Mouse (Mus musculus): ENCODE measurements at regions not wholly inside any gene's neighbourhood (a gene's known extent, or its start where the extent isn't known, plus 50 kb on each side); places are given as distances from the start of the nearest gene placed in this dataset.

DNA sequence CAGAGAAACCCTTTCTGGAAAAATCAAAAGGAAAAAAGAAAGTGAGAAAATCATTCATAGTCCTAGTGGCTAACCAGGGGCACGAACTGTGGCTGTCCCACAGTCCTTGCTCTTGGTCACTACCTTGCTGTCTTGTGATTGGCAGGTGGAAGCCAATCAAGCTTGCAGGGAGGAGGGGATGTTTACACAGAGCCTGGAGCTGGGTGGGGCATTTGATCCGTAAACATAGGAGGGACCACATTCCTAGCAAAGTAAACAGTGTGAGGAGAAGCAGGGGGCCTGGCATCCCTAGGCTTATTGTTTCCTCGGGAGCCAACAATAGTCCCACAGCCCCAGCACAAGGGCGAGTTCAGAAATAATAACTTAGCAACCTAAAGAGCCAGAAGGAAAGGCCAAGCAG lies 466.5 kb upstream of the Gm10131 start:
- in situ Hi-C loops (cut with MboI, MseI) = no loop called here

DNA sequence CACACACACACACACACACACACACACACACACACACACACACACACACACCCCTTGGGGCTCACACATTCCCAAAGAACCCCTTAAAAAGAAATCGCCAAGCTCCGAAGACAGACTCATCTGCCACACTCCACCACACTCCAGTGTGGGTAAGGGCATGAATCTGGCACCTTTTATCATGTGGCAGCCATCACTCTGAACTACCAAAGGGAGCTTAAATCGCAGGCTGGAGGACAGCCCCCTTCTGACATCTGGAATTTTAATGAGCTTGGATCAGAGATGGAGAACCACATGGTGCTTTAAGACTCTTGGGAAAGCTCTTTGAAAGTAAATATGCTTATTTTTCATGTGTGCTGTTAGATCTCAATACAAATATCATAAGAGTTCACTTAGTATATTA lies 462.5 kb upstream of the Gm10131 start:
- in situ Hi-C loops (cut with MboI, MseI) = no loop called here

DNA sequence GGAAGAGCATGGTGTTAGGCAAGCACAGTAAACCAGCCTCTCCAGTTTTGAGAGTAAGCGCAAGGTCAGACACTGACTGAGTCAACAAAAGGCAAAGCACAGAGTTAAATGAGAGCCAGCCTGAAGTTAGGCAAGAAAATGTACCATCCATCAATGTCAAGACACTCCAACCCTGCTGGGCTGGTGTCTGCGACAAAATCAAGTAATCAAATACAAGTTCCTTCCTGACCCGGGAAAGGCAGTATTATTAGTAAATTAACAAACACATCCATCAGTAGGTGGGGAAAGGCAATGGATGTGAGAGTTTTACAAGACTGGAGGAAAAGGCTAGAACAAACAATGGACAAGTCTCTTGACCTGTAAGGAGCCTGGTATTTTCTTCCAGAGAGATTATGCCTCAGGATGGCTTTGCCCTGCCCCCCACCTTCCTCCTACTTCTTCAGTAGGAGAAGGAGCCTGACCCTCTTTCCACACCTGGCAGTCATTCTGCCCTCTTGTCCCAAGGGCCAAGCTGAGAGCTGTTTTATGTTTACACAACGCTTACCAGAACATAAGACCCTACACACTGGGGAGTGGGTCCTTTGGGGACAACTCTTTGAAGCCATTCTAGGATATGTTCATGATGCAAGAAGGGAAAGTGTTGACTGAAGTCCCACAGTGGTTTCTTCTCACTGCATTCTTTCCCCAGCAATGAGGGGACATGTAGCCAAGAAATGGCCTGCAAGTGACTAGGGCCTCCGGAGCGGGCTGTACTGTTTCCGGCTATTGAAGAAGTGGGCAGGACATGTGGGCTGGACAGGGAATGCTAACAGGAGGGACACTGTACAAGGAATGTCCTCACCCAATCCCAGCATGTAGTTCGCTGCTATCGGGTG lies 461.7 kb upstream of the Gm10131 start:
- in situ Hi-C loops (cut with MboI, MseI) = no loop called here

DNA sequence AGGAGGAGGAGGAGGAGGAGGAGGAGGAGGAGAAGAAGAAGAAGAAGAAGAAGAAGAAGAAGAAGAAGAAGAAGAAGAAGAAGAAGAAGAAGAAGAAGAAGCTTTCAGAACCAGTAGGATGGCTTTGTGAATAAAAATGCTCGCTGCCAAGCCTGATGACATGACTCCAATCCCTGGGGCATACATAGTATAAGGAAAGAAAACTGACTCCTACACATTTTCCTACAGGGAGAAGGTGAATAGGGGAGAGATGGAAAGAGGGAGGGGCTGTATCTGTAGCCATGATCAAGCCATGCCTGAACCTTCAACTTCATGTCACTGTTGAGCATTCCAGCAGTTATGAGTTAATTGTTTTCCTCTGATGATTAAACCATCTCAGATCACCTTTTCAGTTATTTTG lies 460.2 kb upstream of the Gm10131 start:
- in situ Hi-C loops (cut with MboI, MseI) = no loop called here

DNA sequence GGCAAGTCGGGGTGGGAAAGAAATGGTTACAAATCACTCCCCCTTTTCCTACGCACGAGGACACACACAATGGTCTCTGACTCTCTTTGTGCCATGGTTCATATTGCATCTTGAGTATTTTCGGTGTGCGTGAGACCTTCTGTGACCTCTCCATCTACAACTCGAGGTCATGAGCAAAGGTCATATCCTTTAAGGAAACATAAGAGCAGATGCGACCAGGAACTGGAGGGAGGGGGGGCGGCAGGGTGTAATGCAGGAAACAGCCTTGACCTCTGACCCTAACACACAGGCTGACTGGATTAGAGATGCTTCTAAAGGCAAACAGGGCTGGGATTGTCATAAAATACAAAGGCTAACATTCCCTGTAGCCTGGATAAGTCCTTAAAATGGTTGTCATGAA lies 450.7 kb upstream of the Gm10131 start:
- in situ Hi-C loops (cut with MboI, MseI) = no loop called here

DNA sequence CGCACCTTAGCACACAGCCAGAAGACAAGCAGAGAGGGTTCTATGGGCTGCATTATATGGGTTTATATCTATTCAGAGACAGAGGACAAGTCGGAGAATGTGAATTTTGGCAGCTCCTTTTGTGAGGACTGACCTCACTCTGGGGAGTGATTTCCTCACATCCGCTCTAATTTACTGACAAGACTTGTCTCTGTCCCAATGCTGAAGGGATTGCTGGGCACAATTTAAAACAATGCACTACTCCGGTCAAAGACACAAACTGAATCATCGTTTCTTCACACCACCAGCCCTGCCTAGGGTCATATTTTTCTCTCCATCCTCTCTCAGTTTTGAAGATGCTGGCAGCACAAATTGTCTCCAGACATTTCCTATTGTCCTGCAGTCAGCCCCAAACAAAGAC lies 438.2 kb upstream of the Gm10131 start:
- in situ Hi-C loops (cut with MboI, MseI) = no loop called here

DNA sequence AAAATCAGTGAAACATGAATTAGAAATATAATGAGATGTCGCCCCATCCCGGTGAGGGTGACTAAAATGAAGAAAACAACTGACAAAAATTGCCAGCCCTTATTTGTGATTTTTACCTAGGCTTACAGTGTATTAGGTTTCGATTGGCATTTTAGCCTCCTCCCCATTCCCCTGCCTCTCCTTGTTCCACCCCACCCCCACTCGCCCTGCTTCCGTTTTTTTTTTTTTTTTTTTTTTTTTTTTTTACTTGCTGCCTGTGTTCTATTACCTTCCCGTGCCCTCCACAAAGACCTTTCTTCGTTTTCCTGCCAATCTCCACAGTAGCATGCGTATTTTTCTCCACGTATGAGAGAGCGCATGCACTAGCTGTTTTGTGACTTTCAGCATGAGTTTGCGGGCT lies 435.3 kb upstream of the Gm10131 start:
- in situ Hi-C loops (cut with MboI, MseI) = no loop called here

DNA sequence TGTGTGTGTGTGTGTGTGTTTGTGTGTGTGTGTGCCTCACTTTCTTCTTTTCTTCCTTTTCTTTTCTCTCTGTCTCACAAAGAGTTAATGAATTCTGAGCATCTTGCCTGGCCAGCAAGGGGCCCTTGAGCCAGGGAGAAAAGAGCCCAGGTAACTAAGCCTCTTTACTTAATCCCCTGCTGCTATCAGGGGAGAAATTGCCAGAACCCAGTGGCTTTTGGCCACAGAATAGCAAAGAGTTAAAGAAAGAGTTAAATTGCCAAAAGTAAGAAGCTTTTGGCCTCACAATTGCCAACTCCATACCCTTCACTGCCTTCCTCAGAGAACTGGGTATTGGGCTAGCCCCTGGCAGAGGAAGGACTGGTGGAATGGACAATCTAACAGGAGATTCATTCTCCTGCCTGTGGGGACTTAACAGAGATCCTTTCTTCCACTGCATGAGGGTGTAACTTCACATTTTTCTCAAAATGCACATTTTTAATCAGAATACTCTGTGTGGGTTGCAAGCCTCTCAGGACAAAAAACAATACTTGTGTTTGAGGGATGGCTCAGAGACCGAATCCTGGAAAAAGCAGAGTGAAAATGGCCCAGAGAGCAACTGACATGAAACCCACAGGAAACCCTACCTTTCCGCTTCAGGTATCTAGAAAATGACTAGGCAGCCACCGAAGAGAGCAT lies 431.0 kb upstream of the Gm10131 start:
- in situ Hi-C loops (cut with MboI, MseI) = no loop called here

DNA sequence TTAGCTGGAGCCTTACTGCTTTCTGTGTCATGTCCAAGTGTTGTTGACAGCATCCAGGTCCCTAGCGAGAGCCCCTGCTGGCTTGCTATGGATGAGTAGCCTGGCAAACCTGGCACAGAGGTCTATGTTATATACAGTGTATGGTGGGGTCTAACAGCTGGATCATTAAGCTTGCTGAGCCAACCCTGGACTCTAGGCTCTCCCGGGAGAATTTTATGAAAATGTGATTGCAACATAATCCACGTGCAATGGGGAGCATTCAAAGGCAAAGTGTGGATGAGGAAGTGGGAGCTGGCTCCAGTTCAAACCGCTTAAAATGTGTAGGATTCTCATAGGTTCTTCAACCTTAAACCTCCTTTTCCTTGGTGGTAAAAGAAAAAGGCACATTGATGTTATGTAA lies 427.7 kb upstream of the Gm10131 start:
- in situ Hi-C loops (cut with MboI, MseI) = no loop called here

DNA sequence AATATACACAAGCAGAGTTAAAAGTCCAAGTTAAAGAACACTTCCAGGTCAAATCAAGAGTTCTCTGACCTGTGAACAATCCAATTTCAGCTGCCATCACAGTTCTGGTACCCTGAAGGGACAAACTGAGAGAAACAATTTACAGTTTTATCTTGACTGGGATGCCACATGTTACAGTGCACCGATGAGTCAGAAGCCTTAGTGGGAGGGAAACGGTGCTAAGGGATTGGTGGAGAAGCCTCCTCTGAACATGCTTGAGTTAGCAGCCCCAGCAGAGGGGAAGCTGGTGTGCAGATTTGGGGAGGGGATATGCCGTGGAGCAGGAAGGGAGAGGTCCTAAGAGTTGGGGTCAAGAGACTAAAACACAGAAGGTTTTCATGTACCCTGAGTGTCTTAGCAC lies 423.9 kb upstream of the Gm10131 start:
- in situ Hi-C loops (cut with MboI, MseI) = no loop called here

DNA sequence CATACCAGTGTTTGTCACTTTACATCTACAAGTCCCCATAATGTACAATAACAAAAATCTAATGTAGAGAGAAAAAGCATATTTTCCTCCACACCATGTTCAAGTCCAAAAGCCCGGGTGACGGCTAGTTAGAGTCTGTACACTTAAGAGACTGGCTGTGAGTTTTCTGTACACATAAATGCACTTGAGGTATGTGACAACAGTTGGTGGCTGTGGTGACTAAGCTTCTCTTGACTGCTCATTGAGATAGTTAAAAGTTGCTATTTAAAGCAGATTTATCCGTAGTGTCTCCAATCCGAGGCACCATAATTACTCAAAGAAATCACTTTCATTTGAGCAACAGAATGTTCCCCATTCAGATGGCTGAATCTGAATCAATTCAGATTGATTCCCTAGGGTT lies 421.9 kb upstream of the Gm10131 start:
- in situ Hi-C loops (cut with MboI, MseI) = no loop called here

DNA sequence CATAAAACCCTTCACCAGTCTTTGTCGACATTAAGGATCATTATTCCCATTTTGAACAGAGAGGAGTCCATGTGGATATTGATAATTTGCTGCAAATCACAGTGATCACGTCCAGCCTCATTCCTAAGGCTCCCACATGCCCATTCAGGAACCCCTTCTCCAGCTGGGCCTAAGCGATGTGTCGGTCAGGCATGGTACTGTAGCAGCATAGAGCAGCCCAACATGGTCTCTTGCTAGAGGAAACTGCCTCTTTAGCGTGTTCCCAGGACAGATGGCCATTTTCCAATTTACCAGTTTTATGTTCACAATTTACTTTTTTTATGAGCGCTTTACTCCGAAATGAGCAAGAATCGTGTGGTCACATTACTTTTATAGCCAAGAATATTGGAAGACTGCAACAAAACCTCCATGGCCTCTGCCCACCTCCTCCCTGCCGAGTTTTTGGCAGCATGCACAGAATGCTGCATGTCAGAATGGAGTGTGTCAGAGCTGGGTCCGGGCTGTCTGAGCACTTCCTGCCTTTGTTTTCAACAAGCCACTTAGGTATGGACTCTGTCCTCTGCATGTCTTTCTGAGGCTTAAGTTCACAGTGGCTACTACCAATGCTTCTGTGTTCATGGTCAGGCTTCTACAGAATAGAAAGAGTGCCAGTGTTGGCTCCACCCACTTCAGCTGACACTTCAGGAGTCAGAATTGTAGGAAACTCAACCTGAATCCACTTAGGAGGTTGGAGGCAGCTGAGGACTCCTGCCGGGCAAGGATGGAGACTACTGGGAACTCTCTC lies 419.6 kb upstream of the Gm10131 start:
- in situ Hi-C loops (cut with MboI, MseI) = no loop called here

DNA sequence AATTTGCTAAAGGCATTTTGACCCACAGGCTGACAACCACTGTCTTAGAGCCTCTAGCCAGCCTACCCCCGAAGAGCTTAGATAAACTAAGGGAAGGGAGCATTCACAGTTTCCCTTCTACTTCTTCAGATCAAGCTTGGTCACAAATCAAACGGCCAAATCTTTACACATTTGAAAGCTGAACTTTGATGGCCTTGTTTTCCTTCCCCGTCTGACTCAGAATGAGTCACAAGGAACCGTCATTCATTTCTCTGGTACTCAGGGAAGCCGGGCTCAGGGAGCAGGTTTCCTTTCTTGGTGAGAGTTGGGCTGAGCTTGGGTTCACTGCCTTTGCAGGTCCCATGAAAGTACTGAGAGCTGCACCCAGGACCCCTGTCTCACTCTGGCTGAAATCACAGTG lies 418.5 kb upstream of the Gm10131 start:
- in situ Hi-C loops (cut with MboI, MseI) = no loop called here

DNA sequence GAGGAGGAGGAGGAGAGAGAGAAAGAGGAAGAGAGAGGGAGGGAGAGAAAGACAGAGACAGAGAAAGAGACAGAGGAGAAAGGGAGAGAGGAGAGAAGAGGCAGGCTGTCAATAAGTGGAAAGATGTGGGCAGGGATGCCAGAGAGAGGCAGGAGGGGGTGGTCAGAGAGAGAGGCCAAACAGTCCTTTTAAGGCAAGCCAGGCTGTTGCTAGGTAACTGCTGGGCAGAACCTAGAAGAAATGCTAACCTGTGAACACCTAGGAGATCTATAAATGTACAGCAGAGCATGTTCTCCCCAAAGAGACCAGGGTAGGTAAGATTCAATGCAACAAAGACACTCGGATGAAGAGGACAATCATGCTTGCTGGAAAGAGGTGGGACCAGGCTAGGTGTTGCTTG lies 417.9 kb upstream of the Gm10131 start:
- in situ Hi-C loops (cut with MboI, MseI) = no loop called here

DNA sequence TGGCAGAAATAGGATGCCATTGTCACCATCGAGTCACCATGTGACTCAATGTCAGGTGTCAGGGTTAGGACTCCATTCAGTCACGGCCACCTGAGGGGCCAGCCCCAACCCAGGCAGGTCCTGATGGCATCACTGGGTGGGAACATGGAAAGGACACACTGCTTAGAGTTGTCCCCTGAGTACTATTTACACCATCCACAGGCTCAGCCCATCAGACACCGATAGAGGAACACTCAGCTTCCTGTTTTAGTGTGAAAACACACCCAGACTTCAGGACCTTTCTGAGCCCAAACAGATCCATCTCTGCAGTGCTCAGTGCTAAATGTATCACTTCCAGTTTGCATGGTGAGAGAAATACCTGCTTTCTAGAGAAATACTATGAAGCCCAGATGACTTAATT lies 416.7 kb upstream of the Gm10131 start:
- in situ Hi-C loops (cut with MboI, MseI) = no loop called here

DNA sequence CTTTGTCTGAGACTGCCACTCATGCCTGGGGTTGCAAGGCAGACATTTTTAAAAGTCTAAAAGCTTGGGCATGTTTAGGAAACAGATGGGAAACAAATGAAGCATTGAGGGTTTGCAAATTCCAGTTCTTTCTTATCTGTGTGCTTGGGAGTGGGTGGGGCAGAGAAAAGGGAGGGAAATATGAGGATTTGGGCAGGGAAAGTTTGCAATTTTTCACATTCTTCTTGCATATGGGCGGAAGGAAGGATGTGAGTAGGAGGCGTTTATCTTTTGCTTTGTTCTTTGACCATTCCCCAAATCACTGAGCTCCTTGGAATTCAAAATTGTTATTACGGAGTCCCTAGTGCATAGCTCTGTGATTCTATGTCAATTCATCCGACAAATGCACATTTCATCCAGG lies 413.7 kb upstream of the Gm10131 start:
- in situ Hi-C loops (cut with MboI, MseI) = no loop called here

DNA sequence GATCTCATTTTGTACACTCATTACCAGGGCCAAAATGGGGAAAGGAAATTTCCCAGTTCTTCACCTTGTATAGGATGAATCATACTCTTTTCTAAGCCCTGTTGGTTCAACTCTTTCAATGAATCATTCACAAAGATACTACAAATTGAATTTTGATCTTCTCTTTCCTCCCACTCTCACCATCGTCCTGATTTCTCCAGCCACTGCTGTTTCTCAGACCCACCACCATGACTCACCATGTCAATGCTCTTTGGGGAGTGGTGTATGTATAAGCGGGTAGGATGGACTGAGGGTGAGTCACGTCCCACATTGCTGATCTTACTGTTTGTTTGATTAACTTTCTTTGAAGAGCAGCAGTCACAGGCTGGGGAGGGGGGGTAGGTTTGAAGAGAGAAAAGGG lies 412.3 kb upstream of the Gm10131 start:
- in situ Hi-C loops (cut with MboI, MseI) = loop anchor here in 1 of 2 experiments (5.0 kb wide), 1 partner anchor 37 kb away; no protein-coding TSS in a partner anchor

DNA sequence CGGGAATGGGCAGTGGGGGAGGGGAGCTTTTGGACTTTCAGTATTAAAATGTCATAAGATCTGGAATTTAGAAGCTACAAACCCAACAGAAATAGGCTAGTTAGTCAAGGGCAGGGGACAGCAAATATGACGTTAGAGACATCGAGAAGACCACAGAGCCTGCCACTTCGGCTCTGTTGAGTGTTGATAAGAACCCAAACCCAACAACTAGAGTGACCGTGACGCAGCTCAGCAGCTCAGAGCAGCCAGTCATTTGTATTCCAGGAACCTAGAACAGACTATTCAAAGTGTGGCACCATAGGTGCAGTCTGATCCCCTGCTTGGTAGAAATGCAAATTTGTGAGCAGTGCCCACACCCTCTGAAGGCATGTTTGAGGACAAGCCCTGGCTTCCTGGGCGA lies 409.8 kb upstream of the Gm10131 start:
- in situ Hi-C loops (cut with MboI, MseI) = loop anchor here in 1 of 2 experiments (5.0 kb wide), 1 partner anchor 34 kb away; no protein-coding TSS in a partner anchor

DNA sequence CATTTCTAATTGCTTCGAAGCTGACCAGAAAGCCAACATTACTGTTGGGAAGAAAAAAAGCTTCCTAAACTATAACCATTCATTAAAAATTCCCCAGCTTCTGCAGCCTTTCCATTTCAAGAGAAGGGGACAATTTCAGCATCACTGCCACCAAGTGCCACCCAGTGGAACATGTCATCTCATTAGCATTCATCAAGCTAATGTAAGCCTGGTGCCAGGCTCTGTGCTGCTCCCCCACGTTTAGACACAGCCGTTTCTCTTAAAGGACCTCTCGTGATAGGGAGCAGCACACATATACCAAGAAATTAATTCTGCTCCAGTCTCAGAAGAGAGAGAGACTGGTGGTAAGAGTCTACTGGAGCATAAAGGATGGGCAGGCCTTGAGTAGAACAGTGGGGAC lies 409.1 kb upstream of the Gm10131 start:
- in situ Hi-C loops (cut with MboI, MseI) = loop anchor here in 1 of 2 experiments (5.0 kb wide), 1 partner anchor 33 kb away; no protein-coding TSS in a partner anchor

DNA sequence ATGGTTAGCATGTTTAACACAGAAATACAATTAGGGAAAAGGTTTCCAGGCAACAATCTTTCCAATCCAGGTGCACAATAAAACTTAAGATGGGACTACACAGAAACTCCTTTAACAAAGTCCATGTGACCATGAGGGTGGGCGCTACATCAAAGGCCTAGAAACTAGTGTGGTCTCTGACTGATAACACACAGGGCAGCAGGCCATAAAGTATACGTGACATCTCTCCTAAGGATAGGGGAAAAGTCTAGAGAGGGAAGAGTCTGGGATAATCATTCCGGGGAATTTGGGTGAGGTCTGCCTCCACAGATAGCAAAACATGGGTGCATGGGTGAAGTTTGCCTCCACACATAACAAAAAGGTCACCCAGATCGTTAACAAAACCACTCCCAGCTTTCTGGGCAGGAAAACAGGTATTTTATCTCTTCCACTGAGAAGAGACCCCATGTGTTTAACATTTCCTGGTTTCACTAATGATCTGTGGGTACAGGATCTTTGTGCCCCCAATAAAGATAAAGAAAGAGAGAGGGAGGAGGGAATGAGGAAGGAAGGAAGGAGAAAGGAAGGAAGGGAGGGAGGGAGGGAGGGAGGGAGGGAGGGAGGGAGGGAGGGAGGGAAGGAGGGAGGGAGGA lies 402.0 kb upstream of the Gm10131 start:
- in situ Hi-C loops (cut with MboI, MseI) = no loop called here

DNA sequence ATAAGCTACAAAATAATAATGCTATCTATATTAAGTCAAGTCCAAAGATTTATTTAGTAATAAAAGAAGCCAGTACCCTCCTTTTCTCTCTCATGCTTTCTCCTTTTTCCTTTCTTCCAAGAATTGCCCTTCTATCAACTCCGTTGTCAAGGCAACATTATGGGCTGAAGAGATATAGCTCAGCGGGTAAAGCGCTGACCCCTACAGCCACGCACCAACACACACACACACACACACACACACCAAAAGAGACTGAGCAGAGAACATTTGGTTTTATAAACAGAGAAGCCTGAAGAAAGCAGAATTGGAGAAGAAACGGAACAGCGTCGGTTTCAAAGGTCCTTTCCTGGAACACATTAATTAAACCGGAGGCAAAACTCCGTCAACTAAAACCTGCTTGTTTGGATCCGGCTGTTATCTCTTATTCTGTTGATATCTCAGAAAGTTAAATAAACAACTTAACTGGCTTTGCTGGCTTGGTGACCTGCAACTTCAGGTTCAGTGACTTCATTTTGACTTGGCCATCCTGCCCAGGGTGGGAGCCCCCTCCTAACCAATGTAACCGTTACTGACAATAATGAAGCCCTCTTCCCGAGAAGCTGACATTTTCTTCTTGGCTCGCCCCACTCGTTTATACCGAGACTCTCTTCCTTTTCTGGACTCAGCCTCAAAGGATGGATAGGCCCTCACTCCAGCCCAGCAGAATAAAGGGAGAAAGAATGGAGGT lies 394.5 kb upstream of the Gm10131 start:
- in situ Hi-C loops (cut with MboI, MseI) = no loop called here

Data from T-helper 17 cell (primary cell).